Mouse (Mus musculus): Measurements from ENCODE around the gene Siae. TPM values are rescaled to one million over a fixed set of nuclear protein-coding genes. Genes with fewer than 3 reads are reported as not detected.

The Siae gene
- polyA plus RNA-seq, 1 experiment, result 8.0 TPM

GRCm38 (mm10) chr9:37567019-37567418 is 11.5 kb downstream of the Siae start:
- TF ChIP-seq POLR2A (IDR thresholded peaks at IDR 0.05; ENCODE audit: low read depth, low read length) (no peak), CTCF (IDR thresholded peaks at IDR 0.05; ENCODE audit: extremely low read depth, insufficient read length, insufficient replicate concordance, low read depth, low read length) (no peak)
- 94% methylated on average over 2 of the region's 2 CpGs for WGBS
- Histone ChIP-seq H3K36me3 (ENCODE audit: control insufficient read depth, insufficient read depth, low read length) (no peaks in the 10 kb centered on the region), H3K27ac (ENCODE audit: insufficient read depth, low read depth, low read length) (no peak overlapping the region), H3K27me3 (ENCODE audit: control insufficient read depth, insufficient read depth, low read length) (no peaks in the 10 kb centered on the region), H3K4me3 (ENCODE audit: low read depth, low read length) (no peak overlapping the region), H3K4me1 (ENCODE audit: control insufficient read depth, insufficient read depth, insufficient read length, low read length) (peaks cover 16% of the 10 kb centered on the region)

DNA sequence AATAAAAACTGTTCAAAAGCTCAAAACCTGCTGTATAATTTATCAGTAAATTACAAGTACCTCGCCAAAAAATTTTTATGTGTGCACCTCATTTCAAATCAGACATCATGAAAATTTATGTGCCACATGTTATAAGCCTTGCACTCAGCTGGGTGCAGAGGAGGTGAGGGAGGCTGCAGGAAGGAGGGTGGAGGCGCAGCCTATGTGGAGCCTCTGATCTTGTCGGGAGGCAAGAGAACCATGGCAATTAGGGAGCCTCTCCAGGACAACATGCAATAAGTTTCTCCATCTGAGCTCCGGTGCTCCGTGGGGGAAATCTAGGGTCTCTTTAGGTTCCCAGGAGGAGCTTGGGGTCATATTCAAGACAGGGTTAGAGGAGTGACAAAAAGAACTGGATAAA is 12.0 kb downstream of the Siae start:
- 57% methylated on average over 5 of the region's 5 CpGs for WGBS
- Histone ChIP-seq H3K4me1 (ENCODE audit: control insufficient read depth, insufficient read depth, insufficient read length, low read length) (peaks cover 16% of the 10 kb centered on the region), H3K27me3 (ENCODE audit: control insufficient read depth, insufficient read depth, low read length) (no peaks in the 10 kb centered on the region), H3K36me3 (ENCODE audit: control insufficient read depth, insufficient read depth, low read length) (no peaks in the 10 kb centered on the region), H3K27ac (ENCODE audit: insufficient read depth, low read depth, low read length) (no peak overlapping the region), H3K4me3 (ENCODE audit: low read depth, low read length) (no peak overlapping the region)
- TF ChIP-seq CTCF (IDR thresholded peaks at IDR 0.05; ENCODE audit: extremely low read depth, insufficient read length, insufficient replicate concordance, low read depth, low read length) (no peak), POLR2A (IDR thresholded peaks at IDR 0.05; ENCODE audit: low read depth, low read length) (no peak)

DNA sequence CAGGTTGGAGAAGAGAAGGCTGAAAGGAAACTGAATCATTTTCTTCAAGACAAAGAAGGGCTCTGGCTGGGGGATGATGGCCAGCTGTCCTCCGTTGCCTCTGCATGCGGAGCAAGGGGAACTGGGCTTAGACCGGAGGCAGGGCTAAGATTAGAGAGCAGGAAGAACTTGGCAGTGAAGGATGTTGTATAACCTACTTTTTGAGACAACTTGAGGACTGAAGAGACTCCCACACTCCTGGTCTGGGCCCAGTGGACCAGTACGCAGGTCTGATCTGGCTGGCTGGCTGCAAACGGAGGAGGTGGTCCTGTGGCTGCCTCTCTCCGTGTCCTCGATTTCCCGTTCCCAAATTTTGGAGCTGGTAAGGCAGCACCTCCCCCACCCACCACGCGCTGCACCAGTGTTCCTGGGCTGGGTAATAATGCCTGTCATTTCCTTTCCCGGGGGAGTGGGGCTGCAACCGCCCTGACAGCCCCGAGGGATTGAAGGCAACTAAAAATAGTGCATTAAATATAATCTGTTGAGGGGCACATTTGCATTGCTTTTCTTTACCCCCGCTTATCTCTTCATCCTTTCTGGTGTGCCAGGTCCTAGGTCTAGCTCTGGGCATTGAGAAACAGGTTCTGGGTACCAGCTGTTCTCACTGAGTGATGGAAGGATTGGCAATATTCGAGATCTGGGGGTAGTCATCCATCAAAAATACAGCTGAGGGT is 12.6 kb downstream of the Siae start:
- H3K36me3 ChIP-seq (ENCODE audit: control insufficient read depth, insufficient read depth, low read length), result no peaks in the 10 kb centered on the region
- TF ChIP-seq POLR2A (IDR thresholded peaks at IDR 0.05; ENCODE audit: low read depth, low read length) (no peak), CTCF (IDR thresholded peaks at IDR 0.05; ENCODE audit: extremely low read depth, insufficient read length, insufficient replicate concordance, low read depth, low read length) (no peak)
- 17% methylated on average over 15 of the region's 15 CpGs for WGBS
- H3K27me3 ChIP-seq (ENCODE audit: control insufficient read depth, insufficient read depth, low read length), result no peaks in the 10 kb centered on the region
- H3K4me3 ChIP-seq (ENCODE audit: low read depth, low read length), result 0 out of 2 replicates have a peak overlapping the region, but pooled peaks have one; percentile 21
- peaks cover 16% of the 10 kb centered on the region for H3K4me1 ChIP-seq (ENCODE audit: control insufficient read depth, insufficient read depth, insufficient read length, low read length)
- H3K27ac ChIP-seq (ENCODE audit: insufficient read depth, low read depth, low read length), result peak overlapping the region; percentile 59

- WGBS, result 12% methylated on average over 4 of the region's 4 CpGs
- TF ChIP-seq POLR2A (IDR thresholded peaks at IDR 0.05; ENCODE audit: low read depth, low read length) (no peak; the same call in 1 of the 2 replicates), CTCF (IDR thresholded peaks at IDR 0.05; ENCODE audit: extremely low read depth, insufficient read length, insufficient replicate concordance, low read depth, low read length) (no peak)
- Histone ChIP-seq H3K27ac (ENCODE audit: insufficient read depth, low read depth, low read length) (peak overlapping the region; percentile 98), H3K4me1 (ENCODE audit: control insufficient read depth, insufficient read depth, insufficient read length, low read length) (peaks cover 16% of the 10 kb centered on the region), H3K27me3 (ENCODE audit: control insufficient read depth, insufficient read depth, low read length) (no peaks in the 10 kb centered on the region; the same call in 1 of the 2 replicates), H3K4me3 (ENCODE audit: low read depth, low read length) (peak overlapping the region; percentile 21; the same call in 1 of the 2 replicates), H3K36me3 (ENCODE audit: control insufficient read depth, insufficient read depth, low read length) (no peaks in the 10 kb centered on the region)
Measured at GRCm38 (mm10) chr9:37568605-37569214, 13.2 kb downstream of the Siae start.

DNA sequence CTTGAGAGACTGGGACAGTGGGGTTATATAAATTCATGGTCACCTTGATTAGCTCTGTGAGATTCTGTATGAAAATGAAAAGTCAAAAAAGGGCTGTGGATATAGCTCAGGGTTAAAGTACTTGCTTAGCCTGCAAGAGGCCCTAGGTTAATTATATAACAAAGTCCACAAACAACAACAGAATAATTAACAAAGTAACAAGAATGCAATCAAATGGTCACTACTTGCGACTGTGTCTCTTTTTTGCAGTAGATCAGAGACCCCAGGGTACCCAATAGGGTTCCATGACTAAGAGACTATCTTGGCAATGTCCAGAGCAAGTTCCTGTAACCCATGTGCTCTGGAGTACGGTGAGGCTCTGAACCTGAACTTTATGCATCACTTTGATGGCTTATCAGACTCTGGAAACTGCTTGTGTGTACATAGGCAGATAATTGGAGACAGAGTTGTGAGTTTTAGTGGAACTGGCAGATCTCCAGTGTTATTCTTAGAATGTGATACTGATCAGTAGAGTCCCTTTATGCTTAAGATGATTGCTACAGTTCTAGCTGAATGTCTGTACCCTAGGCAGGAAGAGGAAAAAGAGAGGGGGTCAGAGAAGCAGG is 13.8 kb downstream of the Siae start:
- H3K36me3 ChIP-seq (ENCODE audit: control insufficient read depth, insufficient read depth, low read length), result no peaks in the 10 kb centered on the region
- no peak for TF ChIP-seq CTCF (IDR thresholded peaks at IDR 0.05; ENCODE audit: extremely low read depth, insufficient read length, insufficient replicate concordance, low read depth, low read length)
- no peak for TF ChIP-seq POLR2A (IDR thresholded peaks at IDR 0.05; ENCODE audit: low read depth, low read length)
- 25% methylated on average over 2 of the region's 2 CpGs for WGBS
- H3K4me1 ChIP-seq (ENCODE audit: control insufficient read depth, insufficient read depth, insufficient read length, low read length), result peaks cover 16% of the 10 kb centered on the region
- no peak overlapping the region for H3K4me3 ChIP-seq (ENCODE audit: low read depth, low read length)
- H3K27ac ChIP-seq (ENCODE audit: insufficient read depth, low read depth, low read length), result peak overlapping the region; percentile 41; the same call in 1 of the 2 replicates
- H3K27me3 ChIP-seq (ENCODE audit: control insufficient read depth, insufficient read depth, low read length), result no peaks in the 10 kb centered on the region; the same call in 1 of the 2 replicates

GRCm38 (mm10) chr9:37572204-37572876 is 16.8 kb downstream of the Siae start:
- H3K4me1 ChIP-seq (ENCODE audit: control insufficient read depth, insufficient read depth, insufficient read length, low read length), result peaks cover 16% of the 10 kb centered on the region
- H3K27me3 ChIP-seq (ENCODE audit: control insufficient read depth, insufficient read depth, low read length), result no peaks in the 10 kb centered on the region; the same call in 1 of the 2 replicates
- H3K36me3 ChIP-seq (ENCODE audit: control insufficient read depth, insufficient read depth, low read length), result no peaks in the 10 kb centered on the region
- 59% methylated on average over 3 of the region's 3 CpGs for WGBS
- no peak for TF ChIP-seq CTCF (IDR thresholded peaks at IDR 0.05; ENCODE audit: extremely low read depth, insufficient read length, insufficient replicate concordance, low read depth, low read length)
- no peak overlapping the region for H3K27ac ChIP-seq (ENCODE audit: insufficient read depth, low read depth, low read length)
- no peak overlapping the region for H3K4me3 ChIP-seq (ENCODE audit: low read depth, low read length)
